Mouse (Mus musculus): ENCODE measurements around the gene Cenph.

GRCm38 (mm10) chr13:100776056-100776419, 339 bp upstream of the Cenph start:
- no peak for TF ChIP-seq REST (IDR thresholded peaks at IDR 0.05; ENCODE audit: insufficient read depth, insufficient read length)
- no peak for TF ChIP-seq POLR2A (IDR thresholded peaks at IDR 0.05; ENCODE audit: insufficient read length, low read depth)
- TF ChIP-seq CEBPB (IDR thresholded peaks at IDR 0.05; ENCODE audit: insufficient read depth, poor library complexity, severe bottlenecking) = no peak
- no peak for TF ChIP-seq TCF12 (IDR thresholded peaks at IDR 0.05; ENCODE audit: insufficient read depth, poor library complexity, severe bottlenecking)
- TF ChIP-seq MAX (IDR thresholded peaks at IDR 0.05; ENCODE audit: low read depth) = no peak
- no peak for TF ChIP-seq POLR2AphosphoS2 (IDR thresholded peaks at IDR 0.05; ENCODE audit: insufficient read length, low read depth)
- no peak for TF ChIP-seq USF1 (IDR thresholded peaks at IDR 0.05; ENCODE audit: low read depth)
- TF ChIP-seq TCF3 (IDR thresholded peaks at IDR 0.05; ENCODE audit: insufficient read length, low read depth) = no peak
